Mouse (Mus musculus): ENCODE data around the gene Rasa2. TPM values are rescaled to one million over a fixed set of nuclear protein-coding genes. Genes with fewer than 3 reads are reported as not detected.
"Not testable (repeated sequence)": the region's sequence is repeated elsewhere in the genome, so short reads cannot be mapped to it uniquely, and the experiment has no call there.

Gene Rasa2
- total and polyA plus RNA-seq, 2 experiments from 2014 or later = 14.0 to 23.2 TPM

- no peak overlapping the region for H3K27ac ChIP-seq (ENCODE audit: low read depth, low read length)
- H3K27me3 ChIP-seq (ENCODE audit: insufficient read depth, low read length) = no peaks in the 10 kb centered on the region
- H3K9me3 ChIP-seq (ENCODE audit: low read length) = no peaks in the 10 kb centered on the region
- no peaks in the 10 kb centered on the region for H3K4me1 ChIP-seq (ENCODE audit: insufficient read depth)
- 74% methylated on average over 4 of the region's 4 CpGs for WGBS
- ATAC-seq (no peak), DNase-seq (no peak)
- H3K4me2 ChIP-seq (ENCODE audit: low read depth) = no peak overlapping the region
- no peak for TF ChIP-seq CTCF (IDR thresholded peaks at IDR 0.05; ENCODE audit: low read depth)
- H3K36me3 ChIP-seq (ENCODE audit: insufficient read depth) = no peaks in the 10 kb centered on the region
- no peak overlapping the region for H3K9ac ChIP-seq
- no peak overlapping the region for H3K4me3 ChIP-seq (ENCODE audit: low read depth, low read length)
Observed at GRCm38 (mm10) chr9:96653538-96653937, 22.1 kb upstream of the Rasa2 start.

- Histone ChIP-seq H3K4me1 (ENCODE audit: insufficient read depth) (no peaks in the 10 kb centered on the region), H3K4me2 (ENCODE audit: low read depth) (no peak overlapping the region), H3K4me3 (ENCODE audit: low read depth, low read length) (no peak overlapping the region), H3K9me3 (ENCODE audit: low read length) (no peaks in the 10 kb centered on the region), H3K27me3 (ENCODE audit: insufficient read depth, low read length) (no peaks in the 10 kb centered on the region), H3K9ac (no peak overlapping the region), H3K27ac (ENCODE audit: low read depth, low read length) (no peak overlapping the region), H3K36me3 (ENCODE audit: insufficient read depth) (no peaks in the 10 kb centered on the region)
- WGBS = 64% methylated on average over 6 of the region's 6 CpGs
- TF ChIP-seq CTCF (IDR thresholded peaks at IDR 0.05; ENCODE audit: low read depth) = 0 out of 2 replicates have a peak, but pooled peaks have one; percentile 29
- DNase-seq = no peak
- no peak for ATAC-seq
Observed at GRCm38 (mm10) chr9:96652763-96653162, 21.3 kb upstream of the Rasa2 start.

- DNase-seq (no peak), ATAC-seq (no peak)
- no peaks in the 10 kb centered on the region for H3K36me3 ChIP-seq (ENCODE audit: insufficient read depth)
- H3K9ac ChIP-seq = no peak overlapping the region
- H3K4me1 ChIP-seq (ENCODE audit: insufficient read depth) = no peaks in the 10 kb centered on the region
- no peaks in the 10 kb centered on the region for H3K9me3 ChIP-seq (ENCODE audit: low read length)
- H3K4me3 ChIP-seq (ENCODE audit: low read depth, low read length) = no peak overlapping the region
- no peak overlapping the region for H3K27ac ChIP-seq (ENCODE audit: low read depth, low read length)
- TF ChIP-seq CTCF (IDR thresholded peaks at IDR 0.05; ENCODE audit: low read depth) = no peak
- H3K27me3 ChIP-seq (ENCODE audit: insufficient read depth, low read length) = no peaks in the 10 kb centered on the region
- H3K4me2 ChIP-seq (ENCODE audit: low read depth) = no peak overlapping the region
- WGBS = 95% methylated on average over 7 of the region's 7 CpGs
Observed at GRCm38 (mm10) chr9:96650807-96651206, 19.4 kb upstream of the Rasa2 start.

GRCm38 (mm10) chr9:96649924-96650323 lies 18.5 kb upstream of the Rasa2 start:
- Histone ChIP-seq H3K4me3 (ENCODE audit: low read depth, low read length) (no peak overlapping the region), H3K9me3 (ENCODE audit: low read length) (no peaks in the 10 kb centered on the region), H3K9ac (no peak overlapping the region), H3K27ac (ENCODE audit: low read depth, low read length) (no peak overlapping the region), H3K36me3 (ENCODE audit: insufficient read depth) (no peaks in the 10 kb centered on the region), H3K4me1 (ENCODE audit: insufficient read depth) (no peaks in the 10 kb centered on the region), H3K4me2 (ENCODE audit: low read depth) (no peak overlapping the region), H3K27me3 (ENCODE audit: insufficient read depth, low read length) (no peaks in the 10 kb centered on the region)
- WGBS = 71% methylated on average over 9 of the region's 9 CpGs
- ATAC-seq (no peak), DNase-seq (no peak)
- no peak for TF ChIP-seq CTCF (IDR thresholded peaks at IDR 0.05; ENCODE audit: low read depth)

GRCm38 (mm10) chr9:96649362-96649761 lies 17.9 kb upstream of the Rasa2 start:
- 95% methylated on average over 4 of the region's 4 CpGs for WGBS
- Histone ChIP-seq H3K4me1 (ENCODE audit: insufficient read depth) (no peaks in the 10 kb centered on the region), H3K36me3 (ENCODE audit: insufficient read depth) (no peaks in the 10 kb centered on the region), H3K4me2 (ENCODE audit: low read depth) (no peak overlapping the region), H3K27ac (ENCODE audit: low read depth, low read length) (no peak overlapping the region), H3K9ac (no peak overlapping the region), H3K9me3 (ENCODE audit: low read length) (no peaks in the 10 kb centered on the region), H3K4me3 (ENCODE audit: low read depth, low read length) (no peak overlapping the region), H3K27me3 (ENCODE audit: insufficient read depth, low read length) (no peaks in the 10 kb centered on the region)
- DNase-seq (no peak), ATAC-seq (no peak)
- TF ChIP-seq CTCF (IDR thresholded peaks at IDR 0.05; ENCODE audit: low read depth) = no peak

GRCm38 (mm10) chr9:96646668-96647295 lies 15.4 kb upstream of the Rasa2 start:
- Histone ChIP-seq H3K27me3 (ENCODE audit: insufficient read depth, low read length) (no peaks in the 10 kb centered on the region), H3K9me3 (ENCODE audit: low read length) (no peaks in the 10 kb centered on the region), H3K4me3 (ENCODE audit: low read depth, low read length) (no peak overlapping the region), H3K4me2 (ENCODE audit: low read depth) (no peak overlapping the region), H3K36me3 (ENCODE audit: insufficient read depth) (no peaks in the 10 kb centered on the region), H3K9ac (no peak overlapping the region), H3K4me1 (ENCODE audit: insufficient read depth) (no peaks in the 10 kb centered on the region), H3K27ac (ENCODE audit: low read depth, low read length) (no peak overlapping the region)
- 51% methylated on average over 2 of the region's 2 CpGs for WGBS
- ATAC-seq (no peak), DNase-seq (no peak)
- no peak for TF ChIP-seq CTCF (IDR thresholded peaks at IDR 0.05; ENCODE audit: low read depth)

- TF ChIP-seq CTCF (IDR thresholded peaks at IDR 0.05; ENCODE audit: low read depth) = no peak
- Histone ChIP-seq H3K27me3 (ENCODE audit: insufficient read depth, low read length) (no peaks in the 10 kb centered on the region), H3K4me1 (ENCODE audit: insufficient read depth) (no peaks in the 10 kb centered on the region), H3K27ac (ENCODE audit: low read depth, low read length) (no peak overlapping the region), H3K9ac (no peak overlapping the region), H3K4me2 (ENCODE audit: low read depth) (no peak overlapping the region), H3K4me3 (ENCODE audit: low read depth, low read length) (no peak overlapping the region), H3K36me3 (ENCODE audit: insufficient read depth) (no peaks in the 10 kb centered on the region), H3K9me3 (ENCODE audit: low read length) (no peaks in the 10 kb centered on the region)
- 82% methylated on average over 2 of the region's 2 CpGs for WGBS
- no peak for ATAC-seq
- no peak for DNase-seq
Observed at GRCm38 (mm10) chr9:96644840-96645239, 13.4 kb upstream of the Rasa2 start.

- WGBS = 90% methylated on average over 3 of the region's 3 CpGs
- H3K4me2 ChIP-seq (ENCODE audit: low read depth) = not testable (repeated sequence)
Observed at GRCm38 (mm10) chr9:96644002-96644401, 12.6 kb upstream of the Rasa2 start.

More at GRCm38 (mm10) chr9:96644002-96644401, 12.6 kb upstream of the Rasa2 start:
- not testable (repeated sequence) for H3K4me3 ChIP-seq (ENCODE audit: low read depth, low read length); H3K9me3 ChIP-seq (ENCODE audit: low read length); ATAC-seq; H3K27me3 ChIP-seq (ENCODE audit: insufficient read depth, low read length); H3K27ac ChIP-seq (ENCODE audit: low read depth, low read length); DNase-seq; H3K36me3 ChIP-seq (ENCODE audit: insufficient read depth); H3K4me1 ChIP-seq (ENCODE audit: insufficient read depth); H3K9ac ChIP-seq

Data from forebrain, postnatal 0 days (tissue).